Mouse (Mus musculus) thymus, postnatal 10 days (tissue): ENCODE measurements around the gene Defa36.
"Not testable (repeated sequence)": the region's sequence is repeated elsewhere in the genome, so short reads cannot be mapped to it uniquely, and the experiment has no call there.

Experiments used
- DNase-seq, 2 experiments: peaks; one replicate each; pipeline ENCODE4 v3.0.0; 2021; ENCODE audit warnings: low spot score in 2 of 2

The Defa36 gene

DNA sequence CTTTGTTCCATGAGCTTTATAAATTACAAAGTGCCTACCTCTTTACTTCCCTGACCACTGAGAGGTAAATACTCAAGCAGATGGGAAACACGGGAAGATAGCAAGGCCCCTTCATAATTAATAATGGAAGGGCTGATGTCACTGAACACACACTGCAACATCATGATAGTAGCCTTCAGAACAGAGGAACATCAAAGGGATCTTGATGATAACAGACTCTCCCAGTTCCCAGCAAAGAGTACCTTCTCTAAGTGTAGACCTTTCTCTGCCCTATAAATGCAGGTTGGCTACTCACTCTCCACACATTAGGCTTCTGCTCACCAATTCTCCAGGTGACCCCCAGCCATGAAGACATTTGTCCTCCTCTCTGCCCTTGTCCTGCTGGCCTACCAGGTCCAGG is at the start of gene Defa36:
Defa36 (plus strand) TSS at position 301 of the 400 bp plus-strand sequence.
- not testable (repeated sequence) for DNase-seq

DNA sequence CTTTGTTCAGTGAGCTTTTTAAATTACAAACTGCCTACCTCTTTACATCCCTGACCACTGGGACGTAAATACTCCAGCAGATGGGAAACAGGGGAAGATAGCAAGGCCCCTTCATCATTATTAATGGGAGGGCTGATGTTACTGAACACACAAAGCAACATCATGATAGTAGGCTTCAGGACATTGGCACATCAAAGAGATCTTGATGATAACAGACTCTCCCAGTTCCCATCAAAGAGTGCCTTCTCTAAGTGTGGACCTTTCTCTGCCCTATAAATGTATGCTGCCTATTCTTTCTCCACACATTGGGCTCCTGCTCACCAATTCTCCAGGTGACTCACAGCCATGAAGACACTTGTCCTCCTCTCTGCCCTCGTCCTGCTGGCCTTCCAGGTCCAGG is 49.0 kb upstream of the Defa36 start, which contains the start of gene Defa2:
Defa2 (plus strand) TSS at position 301 of the 400 bp plus-strand sequence.
- not testable (repeated sequence) for DNase-seq

DNA sequence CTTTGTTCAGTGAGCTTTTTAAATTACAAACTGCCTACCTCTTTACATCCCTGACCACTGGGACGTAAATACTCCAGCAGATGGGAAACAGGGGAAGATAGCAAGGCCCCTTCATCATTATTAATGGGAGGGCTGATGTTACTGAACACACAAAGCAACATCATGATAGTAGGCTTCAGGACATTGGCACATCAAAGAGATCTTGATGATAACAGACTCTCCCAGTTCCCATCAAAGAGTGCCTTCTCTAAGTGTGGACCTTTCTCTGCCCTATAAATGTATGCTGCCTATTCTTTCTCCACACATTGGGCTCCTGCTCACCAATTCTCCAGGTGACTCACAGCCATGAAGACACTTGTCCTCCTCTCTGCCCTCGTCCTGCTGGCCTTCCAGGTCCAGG is 35.7 kb upstream of the Defa36 start, which contains the start of gene Defa33:
Defa33 (plus strand) TSS at position 301 of the 400 bp plus-strand sequence.
- not testable (repeated sequence) for DNase-seq

DNA sequence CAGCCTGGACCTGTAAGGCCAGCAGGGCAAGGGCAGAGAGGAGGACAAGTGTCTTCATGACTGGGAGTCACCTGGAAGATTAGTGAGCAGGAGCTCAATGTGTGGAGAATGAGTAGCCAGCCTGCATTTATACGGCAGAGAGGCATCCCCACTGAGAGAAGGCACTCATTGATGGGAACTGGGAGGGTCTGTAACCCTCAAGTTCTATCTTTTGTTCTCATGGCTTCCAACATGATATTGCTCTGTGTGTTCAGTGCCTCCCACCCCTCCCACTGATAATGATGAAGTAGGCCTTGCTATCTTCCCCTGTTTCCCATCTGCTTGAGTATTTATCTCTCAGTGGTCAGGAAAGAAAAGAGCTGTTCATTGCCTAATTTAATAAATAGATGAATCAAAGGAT is 29.2 kb downstream of the Defa36 start, which contains the start of gene Gm7849:
Gm7849 (minus strand) TSS at position 101 of the 400 bp plus-strand sequence.
- DNase-seq = not testable (repeated sequence)
